Comparison of ENCODE assay signal across 12 mouse cellular contexts in genomic region chr1:74643926-74644325, GRCm38 (mm10). TPM values are rescaled to one million over a fixed set of nuclear protein-coding genes. Genes with fewer than 3 reads are reported as not detected.
A peak's percentile ranks its signal among the peaks of the same experiment; 100 is the strongest.
DNase-seq lines count a peak whose midpoint lies in the region; ATAC-seq lines count a peak whose summit lies in the region.
"Had no signal": no experiment of that assay in that cellular context is flagged by ENCODE, and none has a peak within 500 bp of the region (broad histone marks: within the 10 kb centered on the region; RNA-seq: fewer than 3 reads in every experiment).

No protein-coding gene starts in this region.

- H3K4me3 ChIP-seq in heart, embryonic 11.5 days (ENCODE audit: low read depth, low read length): no peak overlapping the region
- H3K4me3 ChIP-seq: forebrain, embryonic 13.5 days; midbrain, embryonic 15.5 days had no signal

- no peaks in the 10 kb centered on the region for H3K9me3 ChIP-seq in heart, embryonic 11.5 days (replicated peaks; ENCODE audit: control insufficient read depth, low read length)
- H3K9me3 ChIP-seq: forebrain, embryonic 13.5 days; midbrain, embryonic 15.5 days had no signal

- DNase-seq in heart, adult 8-10 months (ENCODE audit: low spot score): no peak
- DNase-seq in lung, postnatal 14 days: peak; percentile 14
- DNase-seq in lung, adult 18-20 months: no peak
- peak; percentile 58 for DNase-seq in embryo, embryonic 11 days
- peak; percentile 48 for DNase-seq in retina, postnatal 7 days (ENCODE audit: low read depth, low spot score)
- no peak for DNase-seq in left cerebral cortex, adult 9 months (ENCODE audit: low spot score in 2 of 2)
- DNase-seq in c-Kit-positive CD71-positive TER-119-positive erythroid progenitor cells, embryonic 14.5 days (ENCODE audit: low spot score): no peak
- DNase-seq: cerebellum, adult 18-20 months; layer of hippocampus, postnatal 36 days had no signal

- H3K36me3 ChIP-seq in heart, embryonic 11.5 days (ENCODE audit: control insufficient read depth, insufficient read depth, low read length): no peaks in the 10 kb centered on the region
- H3K36me3 ChIP-seq: midbrain, embryonic 15.5 days had no signal

- no peak for ATAC-seq in heart, embryonic 11.5 days (replicated peaks; ENCODE audit: insufficient number of reproducible peaks, low FRiP score, low TSS enrichment)
- ATAC-seq: forebrain, embryonic 13.5 days; midbrain, embryonic 15.5 days had no signal

- no peaks in the 10 kb centered on the region for H3K4me1 ChIP-seq in heart, embryonic 11.5 days (ENCODE audit: control insufficient read depth, insufficient read depth, low read length)
- H3K4me1 ChIP-seq: forebrain, embryonic 13.5 days; midbrain, embryonic 15.5 days had no signal

- no peak overlapping the region for H3K27ac ChIP-seq in heart, embryonic 11.5 days (ENCODE audit: low read depth, low read length)
- H3K27ac ChIP-seq: forebrain, embryonic 13.5 days; midbrain, embryonic 15.5 days had no signal

- no peaks in the 10 kb centered on the region for H3K27me3 ChIP-seq in heart, embryonic 11.5 days (ENCODE audit: control insufficient read depth, insufficient read depth, low read length)
- H3K27me3 ChIP-seq: forebrain, embryonic 13.5 days; midbrain, embryonic 15.5 days had no signal

- peak overlapping the region; percentile 37 for H3K4me2 ChIP-seq in heart, embryonic 11.5 days
- H3K4me2 ChIP-seq: forebrain, embryonic 13.5 days; midbrain, embryonic 15.5 days had no signal

- H3K9ac ChIP-seq in heart, embryonic 11.5 days (ENCODE audit: low read depth, low read length): no peak overlapping the region
- H3K9ac ChIP-seq: forebrain, embryonic 13.5 days; midbrain, embryonic 15.5 days had no signal

RNA-seq across cellular contexts. Expression of gene Ttll4, which starts 17.6 kb away (rescaled TPM):
- polyA plus RNA-seq in heart, embryonic 11.5 days (2014; fragmentation: Nextera tagmentation; extraction: Ambion mirVana): 15.8 and 21.4 TPM in 2 replicates
- 10 to 100 TPM in 1 of 4 experiments, 1 to 10 TPM in 3; 8.1 to 10.5 (median 9.3) TPM for total RNA-seq in heart, adult 8-10 months (2022)

RNA-seq across cellular contexts. Expression of gene Stk36, which starts 42.7 kb away (rescaled TPM):
- polyA plus RNA-seq in heart, embryonic 11.5 days (2014; fragmentation: Nextera tagmentation; extraction: Ambion mirVana): 4.3 and 4.6 TPM in 2 replicates
- total RNA-seq in heart, adult 8-10 months (2022): 1 to 10 TPM in 1 of 4 experiments, under 1 TPM in 3; 0.63 to 1.9 (median 0.81) TPM

RNA-seq across cellular contexts. Expression of gene Rnf25, which starts 42.7 kb away (rescaled TPM):
- polyA plus RNA-seq in heart, embryonic 11.5 days (2014; fragmentation: Nextera tagmentation; extraction: Ambion mirVana): 6.0 and 6.1 TPM in 2 replicates
- total RNA-seq in heart, adult 8-10 months (2022): 10 to 100 TPM; 17.5 to 21.4 (median 19.2) TPM

RNA-seq across cellular contexts. Expression of gene Bcs1l, which starts 55.8 kb away (rescaled TPM):
- polyA plus RNA-seq in heart, embryonic 11.5 days (2014; fragmentation: Nextera tagmentation; extraction: Ambion mirVana): 22.0 and 26.7 TPM in 2 replicates
- 10 to 100 TPM; 33.9 to 38.8 (median 35.4) TPM for total RNA-seq in heart, adult 8-10 months (2022)

RNA-seq across cellular contexts. Expression of gene Zfp142, which starts 55.9 kb away (rescaled TPM):
- 5.7 and 6.6 TPM in 2 replicates for polyA plus RNA-seq in heart, embryonic 11.5 days (2014; fragmentation: Nextera tagmentation; extraction: Ambion mirVana)
- total RNA-seq in heart, adult 8-10 months (2022): 10 to 100 TPM; 10.4 to 12.0 (median 10.9) TPM

Comparison
In these comparisons a context has a peak if more than half of its experiments do, and no peak if none do; other contexts are left out.
1. DNase-seq: peak in lung, postnatal 14 days (single experiment), embryo, embryonic 11 days (single experiment) and retina, postnatal 7 days (single experiment); none in heart, adult 8-10 months (single experiment), lung, adult 18-20 months (0 of 2), left cerebral cortex, adult 9 months (0 of 2) and c-Kit-positive CD71-positive TER-119-positive erythroid progenitor cells, embryonic 14.5 days (single experiment).